Mouse (Mus musculus): ENCODE data around the gene Dhx16. TPM values are rescaled to one million over a fixed set of nuclear protein-coding genes. Genes with fewer than 3 reads are reported as not detected.
A peak's percentile ranks its signal among the peaks of the same experiment; 100 is the strongest.

Dhx16 gene
- polyA plus RNA-seq, 1 experiment from 2014 or later, result 14.2 TPM

DNA sequence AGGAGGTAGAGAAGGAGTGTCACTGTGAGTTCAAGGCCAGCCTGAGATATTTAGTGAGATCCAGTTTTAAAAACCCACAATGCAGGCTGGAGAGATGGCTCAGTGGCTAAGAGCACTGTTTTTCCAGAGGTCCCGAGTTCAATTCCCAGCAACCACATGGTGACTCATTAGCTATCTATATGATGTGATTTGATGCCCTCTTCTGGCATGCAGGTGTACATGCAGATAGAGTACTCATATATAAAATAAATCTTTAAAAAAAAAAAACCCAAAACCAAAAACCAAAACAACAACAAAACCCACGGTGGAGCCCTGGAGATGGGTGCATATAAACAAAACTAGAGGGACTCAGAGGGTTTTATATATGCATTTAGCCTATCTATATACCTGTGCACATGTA is 28.0 kb downstream of the Dhx16 start:
- 0 out of 2 replicates have a peak, but pooled peaks cover 5% of the 10 kb centered on the region for H3K36me3 ChIP-seq (ENCODE audit: control insufficient read depth, insufficient read depth, low read length)
- no peak overlapping the region for H3K27ac ChIP-seq (replicated peaks)
- H3K9ac ChIP-seq (ENCODE audit: low read length), result no peak overlapping the region
- no peak overlapping the region for H3K4me3 ChIP-seq (ENCODE audit: low read depth, low read length)
- no peak overlapping the region for H3K4me2 ChIP-seq (replicated peaks; ENCODE audit: low read depth)
- no peak for DNase-seq (ENCODE audit: low spot score)
- 83% methylated on average over 2 of the region's 2 CpGs for WGBS
- no peak for TF ChIP-seq EP300 (optimal IDR thresholded peaks at IDR 0.05)
- TF ChIP-seq CTCF (IDR thresholded peaks at IDR 0.05; ENCODE audit: low read depth), result peak; percentile 57
- no peaks in the 10 kb centered on the region for H3K4me1 ChIP-seq (replicated peaks; ENCODE audit: control insufficient read depth, insufficient read depth)
- no peak for ATAC-seq (ENCODE audit: low FRiP score, low TSS enrichment)
- H3K27me3 ChIP-seq (ENCODE audit: control insufficient read depth, insufficient read depth, low read length), result no peaks in the 10 kb centered on the region
- no peaks in the 10 kb centered on the region for H3K9me3 ChIP-seq (ENCODE audit: control insufficient read depth, low read length)

GRCm38 (mm10) chr17:35909186-35909918 is 29.7 kb downstream of the Dhx16 start:
- Histone ChIP-seq H3K4me1 (replicated peaks; ENCODE audit: control insufficient read depth, insufficient read depth) (no peaks in the 10 kb centered on the region), H3K36me3 (ENCODE audit: control insufficient read depth, insufficient read depth, low read length) (0 out of 2 replicates have a peak, but pooled peaks cover 2% of the 10 kb centered on the region), H3K4me2 (replicated peaks; ENCODE audit: low read depth) (peak overlapping the region; percentile 87), H3K9ac (ENCODE audit: low read length) (peak overlapping the region; percentile 69), H3K4me3 (ENCODE audit: low read depth, low read length) (peak overlapping the region; percentile 56), H3K27me3 (ENCODE audit: control insufficient read depth, insufficient read depth, low read length) (no peaks in the 10 kb centered on the region), H3K9me3 (ENCODE audit: control insufficient read depth, low read length) (no peaks in the 10 kb centered on the region), H3K27ac (replicated peaks) (peak overlapping the region; percentile 81)
- TF ChIP-seq CTCF (IDR thresholded peaks at IDR 0.05; ENCODE audit: low read depth) (no peak), EP300 (optimal IDR thresholded peaks at IDR 0.05) (no peak)
- peak; percentile 55 for ATAC-seq (ENCODE audit: low FRiP score, low TSS enrichment)
- DNase-seq (ENCODE audit: low spot score), result no peak
- 10% methylated on average over 20 of the region's 20 CpGs for WGBS

- H3K36me3 ChIP-seq (ENCODE audit: control insufficient read depth, insufficient read depth, low read length), result 0 out of 2 replicates have a peak, but pooled peaks cover 2% of the 10 kb centered on the region
- H3K4me1 ChIP-seq (replicated peaks; ENCODE audit: control insufficient read depth, insufficient read depth), result no peaks in the 10 kb centered on the region
- peak; percentile 98 for DNase-seq (ENCODE audit: low spot score)
- peak within 1 kb of the TSS; percentile 87 for H3K4me2 ChIP-seq (replicated peaks; ENCODE audit: low read depth)
- H3K4me3 ChIP-seq (ENCODE audit: low read depth, low read length), result peak within 1 kb of the TSS; percentile 56
- ATAC-seq (ENCODE audit: low FRiP score, low TSS enrichment), result peak; percentile 89
- TF ChIP-seq EP300 (optimal IDR thresholded peaks at IDR 0.05), result no peak
- no peak for TF ChIP-seq CTCF (IDR thresholded peaks at IDR 0.05; ENCODE audit: low read depth)
- peak within 1 kb of the TSS; percentile 69 for H3K9ac ChIP-seq (ENCODE audit: low read length)
- peak within 1 kb of the TSS; percentile 81 for H3K27ac ChIP-seq (replicated peaks)
- H3K9me3 ChIP-seq (ENCODE audit: control insufficient read depth, low read length), result no peaks in the 10 kb centered on the region
- no peaks in the 10 kb centered on the region for H3K27me3 ChIP-seq (ENCODE audit: control insufficient read depth, insufficient read depth, low read length)
- WGBS, result 2% methylated on average over 25 of the region's 25 CpGs
These were observed 30.3 kb downstream of the Dhx16 start, which contains the start of gene Atat1 for GRCm38 (mm10) chr17:35909919-35910369. Gene Atat1, minus strand, starts transcription at chr17:35910075.

DNA sequence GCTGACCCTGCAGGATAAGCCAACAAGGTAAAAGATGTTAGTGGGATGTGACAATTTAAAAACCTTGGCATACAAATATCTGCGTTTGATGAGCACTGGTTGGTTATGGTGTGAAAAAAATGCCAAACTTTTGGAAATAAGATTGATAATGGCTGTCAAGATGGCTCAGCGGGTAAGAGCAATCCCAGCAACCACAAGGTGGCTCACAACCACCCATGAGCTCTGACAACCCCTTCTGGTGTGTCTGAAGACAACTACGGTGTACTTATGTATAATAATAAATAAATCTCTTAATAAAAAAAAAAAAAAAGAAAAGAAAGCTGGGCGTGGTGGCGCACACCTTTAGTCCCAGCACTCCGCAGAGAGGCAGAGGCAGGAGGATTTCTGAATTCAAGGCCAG is 35.4 kb downstream of the Dhx16 start:
- TF ChIP-seq CTCF (IDR thresholded peaks at IDR 0.05; ENCODE audit: low read depth) (peak; percentile 36; the same call in 1 of the 2 replicates), EP300 (optimal IDR thresholded peaks at IDR 0.05) (no peak)
- Histone ChIP-seq H3K27me3 (ENCODE audit: control insufficient read depth, insufficient read depth, low read length) (no peaks in the 10 kb centered on the region), H3K27ac (replicated peaks) (no peak overlapping the region), H3K9ac (ENCODE audit: low read length) (no peak overlapping the region), H3K9me3 (ENCODE audit: control insufficient read depth, low read length) (no peaks in the 10 kb centered on the region), H3K4me2 (replicated peaks; ENCODE audit: low read depth) (peak overlapping the region; percentile 70; the same call in 1 of the 2 replicates), H3K4me3 (ENCODE audit: low read depth, low read length) (no peak overlapping the region; the same call in 1 of the 2 replicates), H3K36me3 (ENCODE audit: control insufficient read depth, insufficient read depth, low read length) (0 out of 2 replicates have a peak, but pooled peaks cover 2% of the 10 kb centered on the region), H3K4me1 (replicated peaks; ENCODE audit: control insufficient read depth, insufficient read depth) (peaks cover 3% of the 10 kb centered on the region)
- DNase-seq (ENCODE audit: low spot score), result no peak
- WGBS, result 64% methylated on average over 6 of the region's 6 CpGs
- no peak for ATAC-seq (ENCODE audit: low FRiP score, low TSS enrichment)

DNA sequence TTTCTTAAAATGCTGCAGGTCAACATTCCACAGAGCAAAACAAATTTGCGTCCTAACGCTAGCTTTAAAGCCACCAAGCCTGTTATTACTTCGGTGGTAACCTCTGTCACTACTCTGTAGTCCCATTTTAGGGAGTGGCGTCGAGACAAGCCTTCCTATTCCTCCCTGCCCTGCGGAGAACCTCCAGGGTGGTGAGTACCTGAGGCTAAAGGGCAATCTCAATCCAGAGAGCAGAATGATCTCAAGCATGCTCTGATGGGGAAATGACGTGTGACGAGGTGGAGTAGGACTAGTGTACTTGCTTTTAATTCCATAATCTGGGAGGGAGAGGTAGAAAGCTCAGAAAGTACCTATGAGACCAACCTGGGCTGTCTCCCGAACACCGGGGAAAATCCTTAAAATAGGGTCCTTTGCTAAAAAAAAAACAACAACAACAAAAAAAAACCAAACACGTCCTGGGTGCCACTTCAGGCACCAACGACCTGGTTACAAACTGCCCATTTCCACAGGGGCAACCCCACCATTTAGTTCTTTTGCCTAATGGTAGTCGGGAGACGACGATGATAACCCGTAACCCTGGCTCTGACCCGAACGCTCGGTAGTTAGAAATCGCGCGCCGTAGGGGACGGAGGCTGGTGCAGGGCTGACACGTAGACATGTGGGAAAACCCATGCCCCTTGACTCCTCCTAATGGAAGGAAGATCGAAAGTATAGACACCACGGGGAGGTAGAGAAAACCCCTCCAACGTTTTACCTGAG is 36.1 kb downstream of the Dhx16 start:
- TF ChIP-seq CTCF (IDR thresholded peaks at IDR 0.05; ENCODE audit: low read depth), result no peak
- no peak for TF ChIP-seq EP300 (optimal IDR thresholded peaks at IDR 0.05)
- peak overlapping the region; percentile 70 for H3K4me2 ChIP-seq (replicated peaks; ENCODE audit: low read depth)
- H3K9me3 ChIP-seq (ENCODE audit: control insufficient read depth, low read length), result no peaks in the 10 kb centered on the region
- H3K4me1 ChIP-seq (replicated peaks; ENCODE audit: control insufficient read depth, insufficient read depth), result peaks cover 4% of the 10 kb centered on the region
- ATAC-seq (ENCODE audit: low FRiP score, low TSS enrichment), result peak; percentile 25; the same call in 1 of the 2 replicates
- H3K36me3 ChIP-seq (ENCODE audit: control insufficient read depth, insufficient read depth, low read length), result 0 out of 2 replicates have a peak, but pooled peaks cover 2% of the 10 kb centered on the region
- DNase-seq (ENCODE audit: low spot score), result peak; percentile 65
- H3K27ac ChIP-seq (replicated peaks), result peak overlapping the region; percentile 95
- 1% methylated on average over 28 of the region's 28 CpGs for WGBS
- H3K9ac ChIP-seq (ENCODE audit: low read length), result peak overlapping the region; percentile 71
- no peaks in the 10 kb centered on the region for H3K27me3 ChIP-seq (ENCODE audit: control insufficient read depth, insufficient read depth, low read length)
- H3K4me3 ChIP-seq (ENCODE audit: low read depth, low read length), result peak overlapping the region; percentile 75
